Mouse (Mus musculus) B cell, adult 2 months (primary cell): Measurements from ENCODE around the gene Ppp2r5a.
"Not testable (repeated sequence)": the region's sequence is repeated elsewhere in the genome, so short reads cannot be mapped to it uniquely, and the experiment has no call there.

ENCODE experiments used
- DNase-seq, 2 experiments: peaks; one replicate each; pipeline ENCODE4 v3.0.0; 2022

The Ppp2r5a gene

GRCm38 (mm10) chr1:191403074-191403473, at the start of gene Ppp2r5a:
Gene Ppp2r5a (minus strand): TSS chr1:191403272.
- DNase-seq: no peak

DNA sequence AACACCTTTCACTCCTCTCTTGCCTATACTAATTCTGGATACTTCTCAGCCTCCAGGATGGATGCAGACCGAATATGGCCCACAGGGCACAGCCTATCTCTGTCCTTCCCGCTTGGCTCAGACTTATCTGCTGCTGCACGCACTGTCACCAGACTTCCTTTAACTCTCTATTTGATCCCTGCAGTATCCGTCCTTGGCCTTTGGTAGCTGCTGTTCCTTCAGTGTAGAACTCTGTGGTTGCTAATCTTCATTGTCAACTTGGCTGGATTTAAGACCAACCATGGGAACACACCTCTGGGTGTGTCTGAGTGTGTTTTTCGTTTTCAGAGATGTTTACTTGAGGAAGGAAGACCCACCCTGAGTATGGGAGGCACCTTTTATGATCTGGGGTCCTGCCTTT, 47.5 kb upstream of the Ppp2r5a start:
- no peak for DNase-seq

DNA sequence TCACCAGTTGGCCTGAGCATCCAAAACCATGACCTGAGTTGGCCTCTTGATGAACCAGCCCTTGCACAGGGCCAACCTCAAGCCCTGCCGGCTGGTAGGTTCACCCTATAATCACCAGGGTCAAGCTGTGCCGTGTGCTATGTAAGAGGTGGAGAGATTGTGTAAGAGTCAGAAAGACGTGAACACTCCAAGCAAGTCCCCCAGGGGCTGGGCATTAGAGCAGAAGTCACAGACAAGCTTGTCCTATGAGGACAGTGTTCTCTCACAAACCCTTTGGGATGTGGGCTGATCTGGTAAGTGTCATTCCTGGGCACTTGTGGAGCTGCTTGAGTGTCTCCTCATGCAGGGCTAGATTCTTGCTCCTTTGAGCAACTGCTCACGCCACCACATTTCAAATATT, 46.5 kb upstream of the Ppp2r5a start:
- DNase-seq: no peak

GRCm38 (mm10) chr1:191447391-191448016, 44.4 kb upstream of the Ppp2r5a start:
- peak; percentile 73 to 74 for DNase-seq

DNA sequence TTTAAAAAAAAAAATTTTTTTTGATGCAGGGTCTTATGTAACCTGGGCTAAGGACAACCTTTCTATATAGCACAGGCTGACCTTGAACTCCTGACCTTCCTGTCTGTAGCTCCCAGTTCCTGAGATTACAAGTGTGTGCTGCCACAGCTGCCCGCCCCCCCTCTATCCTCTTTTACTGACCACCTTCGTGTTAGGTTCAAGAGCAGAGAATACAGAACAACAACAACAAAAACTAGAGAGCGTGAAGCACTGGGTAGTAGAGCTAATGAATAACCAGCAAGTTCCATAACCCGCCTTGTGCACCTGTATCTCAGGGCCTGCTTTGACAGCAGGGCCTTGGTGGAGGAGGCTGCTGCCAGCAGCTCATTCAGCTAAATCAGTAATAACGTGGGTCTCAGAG, 43.2 kb upstream of the Ppp2r5a start:
- DNase-seq: peak; percentile 26 to 36

GRCm38 (mm10) chr1:191445831-191446258, 42.8 kb upstream of the Ppp2r5a start:
- DNase-seq: peak; percentile 67 to 76

DNA sequence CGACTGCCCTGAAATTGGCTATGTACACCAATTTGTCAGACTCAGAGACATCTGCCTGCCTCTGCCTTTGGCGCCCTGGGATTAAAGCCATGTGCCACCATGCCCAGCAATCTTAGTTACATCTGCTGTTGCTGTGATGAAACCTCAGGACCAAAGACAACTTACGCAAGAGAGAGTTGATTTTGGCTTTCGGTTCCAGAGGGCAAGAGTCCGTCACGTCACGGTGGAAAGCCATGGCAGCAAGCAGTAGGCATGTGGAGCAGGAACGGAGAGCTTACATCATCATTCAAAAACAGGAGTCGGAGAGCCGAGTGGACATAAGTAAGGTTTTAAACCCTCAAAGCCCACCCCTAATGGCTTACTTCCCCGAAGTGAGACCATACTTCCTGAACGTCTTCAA, 42.3 kb upstream of the Ppp2r5a start:
- DNase-seq: no peak

DNA sequence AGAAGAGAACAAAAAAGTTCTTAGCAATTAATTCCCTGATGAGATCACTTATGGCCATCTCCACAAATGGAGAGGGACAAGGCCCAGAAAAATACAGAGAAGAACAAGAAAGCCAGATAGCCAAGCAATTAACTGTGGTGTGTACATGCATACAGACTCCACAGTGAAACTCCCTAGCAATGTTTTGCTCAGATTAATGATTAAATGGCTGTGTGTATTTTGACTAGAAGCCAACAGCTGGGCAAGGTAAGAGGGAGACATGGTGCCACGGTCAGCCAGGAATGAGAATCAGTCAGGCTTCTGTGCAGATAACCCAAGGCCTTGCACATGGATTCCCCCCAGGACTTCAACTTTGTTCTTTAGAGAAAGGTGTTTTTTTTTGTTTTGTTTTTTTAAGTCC, 41.4 kb upstream of the Ppp2r5a start:
- DNase-seq: no peak

- no peak for DNase-seq
Observed at GRCm38 (mm10) chr1:191439011-191439410, 35.9 kb upstream of the Ppp2r5a start.

DNA sequence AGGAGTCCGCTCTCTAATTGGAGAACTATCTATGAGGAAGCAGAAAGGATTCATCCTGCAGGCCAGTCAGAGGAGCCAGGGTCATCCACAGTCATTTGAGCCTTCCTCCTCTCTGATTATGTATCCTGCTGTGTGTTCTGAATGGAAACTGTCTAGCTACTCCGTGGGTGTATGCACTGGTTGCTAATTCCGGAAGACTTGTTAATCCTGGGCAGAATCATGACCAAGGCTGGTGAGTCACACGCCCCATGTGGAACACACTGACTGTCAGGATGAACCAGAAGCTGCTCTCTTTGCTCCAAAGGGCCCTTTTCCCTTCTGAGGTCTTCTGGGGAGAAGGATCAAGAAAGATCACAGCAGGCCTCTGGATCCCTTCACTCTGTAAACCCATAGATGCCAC, 35.5 kb upstream of the Ppp2r5a start:
- DNase-seq: no peak

DNA sequence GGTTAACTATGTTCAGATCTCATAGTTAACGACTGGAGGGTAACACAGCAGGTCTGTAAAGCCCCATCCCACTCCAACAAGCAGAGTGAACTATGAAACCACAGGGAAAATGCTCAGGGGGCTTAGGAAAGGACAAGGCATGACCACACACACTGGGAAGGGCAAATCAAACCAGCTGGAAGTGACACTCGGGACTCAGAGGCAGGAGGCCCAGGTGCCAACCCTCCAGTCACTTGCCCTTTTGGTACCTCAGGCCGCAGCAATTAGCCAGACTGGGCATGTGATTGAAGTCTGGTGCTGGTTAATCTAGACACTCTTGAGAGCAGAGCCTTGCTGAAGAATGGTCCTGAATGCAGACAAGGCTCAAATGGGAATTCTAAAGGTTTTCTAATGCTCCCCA, 33.6 kb upstream of the Ppp2r5a start:
- DNase-seq: no peak

- DNase-seq: no peak
Observed at GRCm38 (mm10) chr1:191435359-191435758, 32.3 kb upstream of the Ppp2r5a start.

DNA sequence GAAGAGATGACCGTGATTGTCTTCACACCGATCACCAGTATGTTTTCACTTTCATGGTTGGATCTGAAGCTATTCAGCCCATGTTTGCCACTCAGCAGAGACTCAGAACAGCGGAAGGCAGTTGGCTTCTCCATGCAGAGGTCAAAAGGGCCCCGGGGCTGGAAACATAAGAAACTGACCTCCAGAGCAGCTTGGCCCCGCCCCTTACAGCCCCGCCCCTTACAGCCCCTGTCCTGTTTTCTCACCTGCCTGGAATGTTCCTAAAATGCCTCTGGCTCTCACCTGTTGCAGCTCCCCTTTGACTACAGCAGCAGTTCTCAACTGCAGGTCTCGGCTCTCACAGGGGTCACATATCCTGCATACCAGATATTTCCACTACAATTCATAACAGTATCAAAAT, 29.5 kb upstream of the Ppp2r5a start:
- DNase-seq: no peak

DNA sequence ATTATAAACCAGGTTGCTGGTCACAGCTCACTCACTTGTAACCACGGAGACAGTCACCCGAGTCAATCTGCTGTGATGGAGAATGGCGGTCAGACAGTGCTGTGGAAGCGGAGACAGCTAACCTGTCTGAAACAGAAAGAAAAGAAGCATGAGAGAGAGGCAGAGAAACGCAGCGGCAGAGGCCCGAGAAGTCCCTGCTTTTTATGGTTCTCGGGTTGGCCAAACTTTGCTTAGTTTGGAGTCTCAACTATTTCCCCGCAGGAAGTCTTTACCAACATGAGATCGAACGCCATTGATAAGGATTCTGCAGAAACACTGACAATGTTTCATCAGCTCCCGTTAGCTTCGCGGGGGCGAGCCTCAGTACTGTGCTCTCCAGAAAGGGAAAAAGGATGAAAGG, 29.0 kb upstream of the Ppp2r5a start:
- DNase-seq: no peak

DNA sequence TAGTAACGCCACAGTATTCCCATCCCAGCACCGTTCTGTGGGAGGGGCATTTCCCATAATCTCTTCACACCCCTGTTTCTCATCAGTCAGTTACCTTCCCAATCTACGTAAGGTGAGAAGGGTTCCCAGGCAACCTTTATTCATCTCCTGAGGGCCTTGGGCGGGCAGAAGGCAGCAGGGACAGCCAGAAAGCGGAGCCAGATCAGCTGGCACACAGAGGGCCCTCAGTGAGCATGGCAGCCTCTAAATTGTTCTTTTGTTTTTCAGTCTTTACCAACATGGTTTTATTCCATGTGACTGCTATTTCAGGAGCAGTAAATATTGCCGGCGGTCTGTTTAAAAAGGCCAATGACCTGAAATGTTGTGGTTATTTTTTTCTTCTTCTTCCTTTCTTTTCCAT, 27.0 kb upstream of the Ppp2r5a start:
- DNase-seq: no peak

DNA sequence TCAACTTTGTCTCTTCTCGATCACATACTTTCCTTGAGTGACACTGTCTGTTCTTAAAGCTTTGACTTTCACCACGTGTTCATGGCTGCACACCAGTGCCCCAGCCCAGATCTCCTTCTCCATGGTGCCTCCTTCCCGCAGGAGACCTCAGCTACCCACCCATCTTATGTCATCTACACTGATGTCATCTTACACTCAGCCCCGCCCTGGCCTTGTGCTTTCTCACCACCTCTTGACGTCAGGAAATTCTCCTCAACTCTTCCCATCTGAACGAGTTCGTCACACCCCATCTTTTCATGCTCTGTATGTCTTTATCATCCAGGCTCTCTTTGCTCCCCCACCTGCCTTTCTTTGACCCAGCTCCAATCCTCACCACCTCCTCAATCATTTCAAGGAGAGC, 22.8 kb upstream of the Ppp2r5a start:
- DNase-seq: no peak

DNA sequence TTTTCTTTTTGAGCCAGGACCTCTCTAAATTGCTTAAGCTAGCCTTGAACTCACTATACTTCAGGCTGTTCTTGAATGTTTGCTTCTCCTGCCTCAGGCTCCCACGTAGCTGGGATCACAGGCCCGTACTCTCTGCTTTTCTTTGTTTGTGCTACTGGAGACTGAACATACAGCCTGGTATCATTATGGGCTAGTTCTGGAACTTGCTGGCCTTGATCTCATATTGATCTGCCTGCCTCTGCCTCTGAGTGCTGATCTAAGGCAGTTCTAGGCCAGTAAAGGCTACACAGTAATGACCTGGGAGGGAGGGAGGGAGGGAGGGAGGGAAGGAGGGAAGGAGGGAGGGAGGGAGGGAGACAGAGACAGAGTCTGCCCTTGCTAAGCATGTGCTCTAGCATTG, 20.1 kb upstream of the Ppp2r5a start:
- no peak for DNase-seq

DNA sequence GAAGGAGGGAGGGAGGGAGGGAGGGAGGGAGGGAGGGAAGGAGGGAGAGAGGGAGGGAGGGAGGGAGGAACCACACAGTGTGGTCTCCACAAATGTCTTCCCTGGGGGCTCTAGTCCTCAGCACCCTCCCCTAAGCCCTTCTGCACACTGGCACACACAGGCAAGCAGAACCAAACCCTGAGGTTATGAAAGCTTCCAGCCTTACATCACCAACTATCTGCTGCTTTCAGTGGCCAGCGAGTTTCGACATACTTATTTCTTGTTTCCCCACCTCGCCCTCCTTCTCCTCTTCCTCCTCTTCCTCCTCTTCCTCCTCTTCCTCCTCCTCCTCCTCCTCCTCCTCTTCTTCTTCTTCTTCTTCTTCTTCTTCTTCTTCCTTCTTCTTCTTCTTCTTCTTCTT, 19.6 kb upstream of the Ppp2r5a start:
- not testable (repeated sequence) for DNase-seq

DNA sequence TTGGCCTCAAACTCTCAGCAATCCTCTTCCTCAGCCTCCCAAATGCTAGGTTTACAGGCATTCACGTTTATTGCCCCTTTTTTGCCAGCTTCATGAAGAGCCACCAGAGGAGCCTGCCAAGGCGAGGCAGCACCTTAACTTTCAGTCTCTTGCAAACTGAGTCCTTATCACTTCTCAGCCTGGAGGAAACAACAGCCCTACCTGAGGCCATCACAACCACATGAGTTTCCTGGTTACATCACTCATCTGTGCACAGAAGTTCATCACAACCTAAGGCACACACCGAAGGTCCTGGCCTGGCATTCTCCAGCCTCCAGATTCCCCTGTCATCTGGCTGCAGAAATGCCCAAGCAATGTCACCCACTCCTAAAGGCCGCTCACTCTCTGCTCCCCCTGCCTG, 19.1 kb upstream of the Ppp2r5a start:
- DNase-seq: no peak

GRCm38 (mm10) chr1:191421426-191421999, 18.4 kb upstream of the Ppp2r5a start:
- DNase-seq: no peak

GRCm38 (mm10) chr1:191420930-191421404, 17.9 kb upstream of the Ppp2r5a start:
- DNase-seq: peak; percentile 9 to 17

DNA sequence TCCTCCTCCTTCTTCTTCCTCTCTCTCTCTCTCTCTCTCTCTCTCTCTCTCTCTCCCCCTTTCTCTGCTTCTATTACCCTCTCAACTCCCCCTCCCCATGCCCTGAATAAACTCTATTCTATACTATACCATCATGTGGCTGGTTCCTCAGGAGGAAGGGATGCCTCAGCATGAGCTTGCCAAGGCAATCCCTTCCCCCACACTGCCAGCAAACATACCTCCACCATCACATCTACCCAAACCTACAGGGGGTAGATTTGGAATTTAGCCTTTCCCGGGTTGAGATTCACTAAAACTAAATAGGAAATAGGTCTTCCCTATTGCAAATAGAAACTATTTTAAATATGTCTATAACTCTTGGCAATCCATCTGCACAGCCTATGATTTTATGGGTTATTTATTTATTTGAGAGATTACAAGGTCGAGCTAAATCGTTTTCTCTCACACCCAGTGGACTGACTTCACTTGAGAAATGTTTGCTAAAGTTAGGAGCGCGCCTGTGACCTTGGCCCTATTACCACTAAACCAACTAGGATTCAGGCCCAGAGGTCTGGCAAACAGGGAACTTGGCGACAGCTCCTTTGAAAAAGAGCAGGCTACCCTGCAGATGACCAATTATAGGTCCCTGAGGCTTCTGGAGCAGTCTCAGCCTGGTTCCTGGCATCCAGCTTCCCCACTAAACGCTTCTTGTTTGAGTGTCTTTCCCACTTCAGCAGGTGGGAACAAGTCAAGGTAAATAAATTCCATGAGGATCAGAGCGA, 17.1 kb upstream of the Ppp2r5a start:
- DNase-seq: no peak

DNA sequence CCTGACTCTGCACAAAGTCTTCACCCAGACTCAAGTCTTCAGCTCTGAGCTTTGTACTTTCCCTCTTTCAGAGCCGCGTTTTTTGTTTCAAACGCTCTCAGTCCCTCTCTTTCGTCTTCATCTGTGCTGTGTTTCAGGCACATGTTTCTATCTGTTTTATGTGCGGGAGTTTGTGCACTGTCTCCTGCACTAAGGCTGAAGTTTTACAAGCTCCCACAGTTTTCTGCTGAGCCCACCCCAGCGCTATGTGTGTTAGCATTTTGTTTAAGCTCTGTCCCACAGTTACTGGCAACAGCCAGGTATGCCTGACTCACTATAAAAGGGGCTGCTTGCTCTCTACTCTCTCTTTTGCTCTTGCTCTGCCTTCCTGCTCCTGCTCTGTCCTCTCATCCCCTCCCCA, 16.3 kb upstream of the Ppp2r5a start:
- no peak for DNase-seq

- DNase-seq: no peak
Observed at GRCm38 (mm10) chr1:191418936-191419335, 15.9 kb upstream of the Ppp2r5a start.
